Mouse (Mus musculus): ENCODE measurements around the gene Itpr1. TPM values are rescaled to one million over a fixed set of nuclear protein-coding genes. Genes with fewer than 3 reads are reported as not detected.

Gene Itpr1
- polyA plus RNA-seq, 1 experiment, result 68.2 TPM

DNA sequence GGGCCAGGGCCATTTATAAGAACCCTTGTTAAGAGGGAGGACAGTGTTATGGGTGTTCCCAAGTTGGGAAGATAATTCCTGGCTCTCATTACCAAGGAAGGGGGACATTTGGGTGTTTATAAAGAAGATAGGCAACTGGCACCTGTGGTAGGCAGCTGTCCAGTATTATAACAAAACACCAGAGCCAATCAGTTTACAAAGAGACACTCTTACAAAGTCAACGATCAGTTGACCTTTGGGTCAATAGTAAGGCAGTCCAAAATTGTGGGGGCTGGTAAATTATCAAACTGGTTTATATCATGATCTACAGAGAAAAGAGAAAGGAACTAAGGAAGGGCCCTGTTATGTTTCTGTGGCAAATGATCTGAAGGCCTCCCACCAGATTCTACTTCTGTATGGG, 104.1 kb downstream of the Itpr1 start:
- Histone ChIP-seq H3K27ac (ENCODE audit: insufficient read depth, low read depth, low read length) (no peak overlapping the region), H3K36me3 (ENCODE audit: control insufficient read depth, insufficient read depth, low read length) (no peaks in the 10 kb centered on the region), H3K4me3 (ENCODE audit: insufficient read depth, low read depth, low read length) (no peak overlapping the region), H3K4me1 (ENCODE audit: control insufficient read depth, insufficient read depth, low read length) (peaks cover 14% of the 10 kb centered on the region; the same call in 1 of the 2 replicates), H3K27me3 (replicated peaks; ENCODE audit: control insufficient read depth, insufficient read depth, low read length) (no peaks in the 10 kb centered on the region)
- no peak for TF ChIP-seq CTCF (conservative IDR thresholded peaks at IDR 0.05; ENCODE audit: insufficient read depth, insufficient read length, low read depth, low read length)
- 33% methylated on average over 1 of the region's 1 CpGs for WGBS
- no peak for DNase-seq

DNA sequence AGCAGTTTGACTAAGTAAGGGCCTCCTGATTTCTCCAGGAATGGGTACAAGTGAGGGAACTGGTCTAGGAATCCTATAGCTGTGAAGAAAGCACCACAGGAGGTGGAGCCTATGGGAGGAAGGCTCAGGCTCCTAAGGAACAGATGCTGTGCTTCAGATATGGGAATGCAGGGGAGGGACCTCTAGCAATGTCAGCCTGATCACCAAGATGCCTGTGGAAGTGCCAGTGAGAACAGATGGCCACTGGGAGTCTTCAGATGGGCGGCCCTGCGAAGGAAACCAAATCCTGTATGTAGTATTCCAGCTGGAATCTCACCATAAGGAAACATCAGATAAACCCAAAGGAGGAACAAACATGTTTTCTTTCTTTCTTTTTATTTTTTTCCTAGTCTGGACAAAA, 108.8 kb downstream of the Itpr1 start:
- Histone ChIP-seq H3K4me1 (ENCODE audit: control insufficient read depth, insufficient read depth, low read length) (peaks cover 11% of the 10 kb centered on the region; the same call in 1 of the 2 replicates), H3K4me3 (ENCODE audit: insufficient read depth, low read depth, low read length) (no peak overlapping the region), H3K27ac (ENCODE audit: insufficient read depth, low read depth, low read length) (no peak overlapping the region), H3K36me3 (ENCODE audit: control insufficient read depth, insufficient read depth, low read length) (no peaks in the 10 kb centered on the region), H3K27me3 (replicated peaks; ENCODE audit: control insufficient read depth, insufficient read depth, low read length) (no peaks in the 10 kb centered on the region)
- no peak for DNase-seq
- 75% methylated on average over 2 of the region's 2 CpGs for WGBS
- TF ChIP-seq CTCF (conservative IDR thresholded peaks at IDR 0.05; ENCODE audit: insufficient read depth, insufficient read length, low read depth, low read length) (no peak), POLR2A (IDR thresholded peaks at IDR 0.05; ENCODE audit: low read depth, low read length) (no peak)

DNA sequence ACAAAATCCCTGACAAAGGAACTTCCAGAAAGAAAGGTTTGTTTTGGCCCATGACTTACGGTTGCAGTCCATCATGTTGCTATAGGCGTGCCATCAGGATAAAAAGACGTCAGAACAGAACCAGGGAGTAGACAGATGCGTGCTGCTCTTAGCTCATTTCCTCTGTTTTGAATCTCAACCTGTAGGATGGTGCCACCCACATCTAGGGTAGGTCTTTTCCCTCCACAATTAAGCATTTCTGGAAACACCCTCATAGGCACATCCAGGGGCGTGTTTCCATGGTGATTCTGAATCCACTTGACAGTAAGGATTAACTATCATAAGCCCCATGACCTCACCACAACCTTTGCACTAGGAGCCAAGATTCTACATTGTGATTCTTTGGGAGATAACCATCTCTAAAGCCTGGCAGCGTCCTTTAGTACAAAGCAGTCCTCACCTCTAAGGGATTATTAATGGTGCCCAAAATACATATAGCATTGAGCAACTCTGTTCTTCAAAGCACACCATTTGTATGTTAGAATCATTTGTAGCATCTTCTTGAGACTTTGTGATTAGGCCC, 111.6 kb downstream of the Itpr1 start:
- Histone ChIP-seq H3K27me3 (replicated peaks; ENCODE audit: control insufficient read depth, insufficient read depth, low read length) (no peaks in the 10 kb centered on the region), H3K27ac (ENCODE audit: insufficient read depth, low read depth, low read length) (0 out of 2 replicates have a peak overlapping the region, but pooled peaks have one; percentile 23), H3K4me3 (ENCODE audit: insufficient read depth, low read depth, low read length) (no peak overlapping the region), H3K4me1 (ENCODE audit: control insufficient read depth, insufficient read depth, low read length) (peaks cover 23% of the 10 kb centered on the region), H3K36me3 (ENCODE audit: control insufficient read depth, insufficient read depth, low read length) (no peaks in the 10 kb centered on the region)
- 77% methylated on average over 6 of the region's 6 CpGs for WGBS
- no peak for TF ChIP-seq CTCF (conservative IDR thresholded peaks at IDR 0.05; ENCODE audit: insufficient read depth, insufficient read length, low read depth, low read length)
- DNase-seq, result no peak

DNA sequence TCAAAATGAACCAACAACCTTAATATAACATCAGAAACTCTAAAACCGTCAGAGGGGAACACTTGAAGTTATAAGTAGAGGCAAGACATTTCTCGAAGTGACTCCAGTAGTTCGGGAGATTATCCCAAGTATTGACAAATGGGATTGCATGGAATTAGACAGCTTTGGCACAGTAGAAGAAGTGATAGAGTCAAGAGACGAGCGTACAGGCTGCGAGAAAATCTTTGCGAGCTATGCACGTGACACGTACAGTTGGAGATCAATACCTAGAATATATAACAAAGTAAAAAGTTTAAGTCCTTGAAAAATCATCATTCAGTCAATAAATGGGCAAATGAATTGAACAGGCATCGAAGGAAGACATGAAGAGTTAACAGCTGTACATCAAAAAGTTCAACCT, 112.5 kb downstream of the Itpr1 start:
- no peaks in the 10 kb centered on the region for H3K27me3 ChIP-seq (replicated peaks; ENCODE audit: control insufficient read depth, insufficient read depth, low read length)
- DNase-seq, result no peak
- H3K36me3 ChIP-seq (ENCODE audit: control insufficient read depth, insufficient read depth, low read length), result no peaks in the 10 kb centered on the region
- 93% methylated on average over 10 of the region's 10 CpGs for WGBS
- peaks cover 25% of the 10 kb centered on the region for H3K4me1 ChIP-seq (ENCODE audit: control insufficient read depth, insufficient read depth, low read length)
- H3K4me3 ChIP-seq (ENCODE audit: insufficient read depth, low read depth, low read length), result no peak overlapping the region
- no peak overlapping the region for H3K27ac ChIP-seq (ENCODE audit: insufficient read depth, low read depth, low read length)
- TF ChIP-seq CTCF (conservative IDR thresholded peaks at IDR 0.05; ENCODE audit: insufficient read depth, insufficient read length, low read depth, low read length) (no peak), POLR2A (IDR thresholded peaks at IDR 0.05; ENCODE audit: low read depth, low read length) (no peak)

DNA sequence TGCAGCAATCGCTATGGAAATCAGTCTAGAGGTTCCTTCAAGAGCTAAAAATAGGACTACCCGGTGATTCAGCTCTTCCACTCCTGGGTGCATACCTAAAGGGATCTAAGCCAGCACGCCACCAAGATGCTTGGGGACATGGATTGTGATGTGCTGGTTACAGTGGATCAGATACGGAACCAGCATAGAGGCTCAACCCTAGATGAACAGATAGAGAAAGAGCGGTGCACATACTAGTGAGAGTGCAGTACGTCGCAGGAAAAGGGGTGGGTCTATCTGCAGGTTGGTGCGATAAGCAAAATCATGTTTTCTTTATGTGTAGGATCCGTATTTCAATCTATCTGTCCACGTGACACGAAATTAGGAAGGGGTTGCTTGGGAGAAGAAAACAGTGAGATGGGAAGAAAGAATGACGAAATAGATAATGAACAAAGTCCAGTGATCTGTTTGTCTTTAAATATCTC, 113.1 kb downstream of the Itpr1 start:
- Histone ChIP-seq H3K4me1 (ENCODE audit: control insufficient read depth, insufficient read depth, low read length) (peaks cover 25% of the 10 kb centered on the region), H3K4me3 (ENCODE audit: insufficient read depth, low read depth, low read length) (no peak overlapping the region), H3K27me3 (replicated peaks; ENCODE audit: control insufficient read depth, insufficient read depth, low read length) (no peaks in the 10 kb centered on the region), H3K36me3 (ENCODE audit: control insufficient read depth, insufficient read depth, low read length) (no peaks in the 10 kb centered on the region), H3K27ac (ENCODE audit: insufficient read depth, low read depth, low read length) (no peak overlapping the region)
- TF ChIP-seq CTCF (conservative IDR thresholded peaks at IDR 0.05; ENCODE audit: insufficient read depth, insufficient read length, low read depth, low read length) (no peak), POLR2A (IDR thresholded peaks at IDR 0.05; ENCODE audit: low read depth, low read length) (no peak)
- WGBS, result 81% methylated on average over 12 of the region's 12 CpGs
- DNase-seq, result no peak

DNA sequence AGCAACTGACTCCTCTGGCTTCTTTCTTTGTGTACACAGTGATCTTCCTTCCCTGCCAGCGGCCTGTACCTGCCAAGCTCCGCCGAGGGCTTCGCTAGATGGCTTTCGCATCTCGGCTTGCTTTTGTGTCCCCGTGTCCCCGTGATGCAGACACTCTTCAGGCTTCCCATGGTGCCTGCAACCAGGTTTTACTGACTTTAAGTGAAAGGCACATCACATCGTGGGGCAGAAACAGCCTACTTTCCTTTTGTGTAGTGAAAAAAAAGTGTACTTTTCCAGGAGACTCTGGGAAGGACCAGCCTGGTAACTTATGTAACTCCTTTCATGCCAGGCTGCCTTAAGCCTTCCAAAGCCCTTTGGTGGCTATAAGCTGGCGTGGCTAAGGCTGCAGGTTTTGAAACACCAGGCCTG, 113.9 kb downstream of the Itpr1 start:
- Histone ChIP-seq H3K4me1 (ENCODE audit: control insufficient read depth, insufficient read depth, low read length) (peaks cover 31% of the 10 kb centered on the region), H3K27me3 (replicated peaks; ENCODE audit: control insufficient read depth, insufficient read depth, low read length) (no peaks in the 10 kb centered on the region), H3K4me3 (ENCODE audit: insufficient read depth, low read depth, low read length) (no peak overlapping the region), H3K27ac (ENCODE audit: insufficient read depth, low read depth, low read length) (peak overlapping the region; percentile 28; the same call in 1 of the 2 replicates), H3K36me3 (ENCODE audit: control insufficient read depth, insufficient read depth, low read length) (no peaks in the 10 kb centered on the region)
- DNase-seq, result no peak
- TF ChIP-seq CTCF (conservative IDR thresholded peaks at IDR 0.05; ENCODE audit: insufficient read depth, insufficient read length, low read depth, low read length) (no peak), POLR2A (IDR thresholded peaks at IDR 0.05; ENCODE audit: low read depth, low read length) (no peak)
- WGBS, result 77% methylated on average over 10 of the region's 10 CpGs

DNA sequence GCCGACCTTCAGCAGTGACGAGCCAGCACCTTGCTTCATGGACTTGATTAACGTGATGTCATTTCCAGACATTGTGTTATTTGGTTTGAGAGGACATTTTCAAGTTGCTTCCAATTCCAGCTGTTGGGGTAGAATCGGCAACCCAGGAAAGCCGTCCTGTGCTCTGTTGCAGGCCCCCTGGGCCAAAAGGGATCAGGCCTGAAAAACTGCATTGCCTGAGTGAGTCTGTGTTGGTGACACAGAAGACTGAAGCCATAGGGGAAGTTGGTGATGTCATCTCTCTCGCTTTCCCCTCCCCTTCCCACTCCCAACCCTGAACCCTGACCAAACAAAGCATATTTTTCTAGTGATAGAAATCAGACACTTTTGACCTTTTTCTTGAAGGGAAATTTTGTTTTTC, 114.7 kb downstream of the Itpr1 start:
- H3K27ac ChIP-seq (ENCODE audit: insufficient read depth, low read depth, low read length), result peak overlapping the region; percentile 42; the same call in 1 of the 2 replicates
- DNase-seq, result no peak
- WGBS, result 57% methylated on average over 6 of the region's 6 CpGs
- no peaks in the 10 kb centered on the region for H3K27me3 ChIP-seq (replicated peaks; ENCODE audit: control insufficient read depth, insufficient read depth, low read length)
- no peaks in the 10 kb centered on the region for H3K36me3 ChIP-seq (ENCODE audit: control insufficient read depth, insufficient read depth, low read length)
- TF ChIP-seq CTCF (conservative IDR thresholded peaks at IDR 0.05; ENCODE audit: insufficient read depth, insufficient read length, low read depth, low read length) (no peak), POLR2A (IDR thresholded peaks at IDR 0.05; ENCODE audit: low read depth, low read length) (no peak)
- H3K4me3 ChIP-seq (ENCODE audit: insufficient read depth, low read depth, low read length), result no peak overlapping the region
- H3K4me1 ChIP-seq (ENCODE audit: control insufficient read depth, insufficient read depth, low read length), result peaks cover 31% of the 10 kb centered on the region
